Mouse (Mus musculus): ENCODE results near the gene Nwd2.

GRCm38 (mm10) chr5:63755092-63755761 lies 106.3 kb downstream of the Nwd2 start:
- TF ChIP-seq CTCF (IDR thresholded peaks at IDR 0.05; ENCODE audit: insufficient read depth, low read depth, low read length) (no peak), POLR2A (IDR thresholded peaks at IDR 0.05; ENCODE audit: insufficient read depth, low read depth, low read length) (no peak)
